Mouse (Mus musculus): ENCODE results near the gene Kri1.
"Not testable (repeated sequence)": the region's sequence is repeated elsewhere in the genome, so short reads cannot be mapped to it uniquely, and the experiment has no call there.

Kri1 gene

DNA sequence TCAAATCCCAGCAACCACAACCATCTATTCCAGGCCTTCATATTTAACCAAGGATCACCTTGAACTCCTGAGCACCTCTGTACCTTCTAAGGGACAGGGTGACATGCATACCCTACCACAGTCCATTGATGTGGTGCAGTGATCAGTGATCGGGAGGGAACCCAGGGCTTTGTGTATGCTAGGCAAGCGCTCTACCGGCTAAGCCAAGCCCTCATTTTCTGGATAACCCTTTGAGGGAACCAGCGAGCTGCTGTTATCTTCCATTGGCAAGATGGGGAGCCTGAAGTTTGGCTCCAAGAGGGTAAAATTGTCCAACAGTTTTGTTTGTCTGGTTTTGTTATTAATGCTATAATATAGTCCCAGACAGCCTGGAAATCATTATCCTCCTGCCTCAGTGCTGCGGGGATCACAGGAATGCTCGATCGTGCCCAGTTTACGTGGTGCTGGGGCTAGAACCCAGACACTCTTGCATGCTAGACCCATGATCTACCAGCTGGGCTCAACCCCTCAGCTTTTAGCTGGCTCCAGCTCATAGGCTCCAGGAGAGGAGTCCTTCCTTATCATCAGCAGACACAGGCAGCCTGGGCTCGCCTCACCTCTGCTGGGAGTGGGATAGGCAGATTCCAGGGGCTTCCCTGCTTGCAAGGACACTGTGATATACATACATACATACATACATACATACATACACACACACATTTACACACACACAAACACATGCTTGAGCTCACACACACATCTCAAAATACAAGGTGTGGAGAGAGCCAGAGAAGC, 26.8 kb upstream of the Kri1 start:
- no peak for DNase-seq

DNA sequence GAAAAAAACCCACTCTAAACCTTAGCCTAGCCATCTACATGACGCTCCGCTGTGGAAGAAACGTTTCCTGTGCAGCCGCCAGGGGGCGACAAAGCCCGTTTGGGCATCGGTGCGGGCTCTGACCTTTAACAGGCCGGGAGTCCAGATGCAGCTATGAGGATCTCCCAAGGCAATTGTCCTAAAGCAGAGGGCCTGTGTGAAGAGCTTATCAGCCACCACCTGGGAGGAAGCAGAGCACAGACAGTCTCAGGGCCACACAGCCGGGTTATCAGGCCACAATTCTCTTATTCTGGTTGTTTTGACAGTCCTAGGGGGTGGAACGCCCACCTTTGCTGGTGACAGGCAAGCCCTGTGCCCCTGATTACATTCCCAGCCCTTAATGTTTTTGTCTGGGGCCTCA, 25.6 kb upstream of the Kri1 start:
- DNase-seq = peak; percentile 81

DNA sequence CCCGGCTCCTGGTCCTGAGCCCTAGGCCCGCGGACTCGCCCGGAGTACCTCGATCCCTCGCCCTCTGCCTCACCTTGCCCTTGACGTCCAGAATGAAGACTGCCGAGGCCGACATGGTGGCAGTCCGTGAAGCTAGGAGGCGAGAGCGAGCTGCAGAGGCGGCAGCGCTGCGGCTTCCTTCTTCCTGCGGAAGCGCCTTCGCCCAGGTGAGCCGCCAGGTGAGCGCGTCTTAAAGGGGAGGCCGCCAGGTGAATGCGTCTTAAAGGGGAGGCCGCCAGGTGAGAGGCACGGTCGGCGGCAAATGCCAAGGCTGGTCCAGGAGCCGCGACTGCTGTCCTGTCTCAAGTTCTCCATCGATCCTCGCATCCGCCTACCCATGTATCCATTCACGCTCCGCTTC, 24.4 kb upstream of the Kri1 start, which contains the start of gene Ap1m2:
TSS of gene Ap1m2 (minus strand) at position 204 of the 400 bp plus-strand sequence.
- no peak for DNase-seq

DNA sequence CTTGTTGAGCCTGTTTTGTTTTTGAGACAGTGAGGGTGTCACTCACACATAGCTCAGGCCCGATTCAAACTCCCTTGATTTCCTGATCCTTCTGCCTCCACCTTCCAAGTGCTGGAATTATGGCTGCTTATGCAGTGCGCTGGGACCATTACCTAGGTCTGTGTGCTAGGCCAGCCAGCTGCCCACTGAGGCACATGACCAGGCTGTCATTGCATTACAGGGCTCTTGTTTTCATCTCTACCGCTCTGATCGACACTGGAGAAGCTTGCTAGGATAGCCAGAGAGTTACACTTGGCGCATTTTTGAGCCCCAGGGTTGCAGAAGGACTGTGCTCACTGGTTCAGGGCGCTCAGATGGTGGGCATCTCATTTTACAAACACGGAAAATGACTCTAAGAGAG, 23.9 kb upstream of the Kri1 start:
- DNase-seq = no peak

DNA sequence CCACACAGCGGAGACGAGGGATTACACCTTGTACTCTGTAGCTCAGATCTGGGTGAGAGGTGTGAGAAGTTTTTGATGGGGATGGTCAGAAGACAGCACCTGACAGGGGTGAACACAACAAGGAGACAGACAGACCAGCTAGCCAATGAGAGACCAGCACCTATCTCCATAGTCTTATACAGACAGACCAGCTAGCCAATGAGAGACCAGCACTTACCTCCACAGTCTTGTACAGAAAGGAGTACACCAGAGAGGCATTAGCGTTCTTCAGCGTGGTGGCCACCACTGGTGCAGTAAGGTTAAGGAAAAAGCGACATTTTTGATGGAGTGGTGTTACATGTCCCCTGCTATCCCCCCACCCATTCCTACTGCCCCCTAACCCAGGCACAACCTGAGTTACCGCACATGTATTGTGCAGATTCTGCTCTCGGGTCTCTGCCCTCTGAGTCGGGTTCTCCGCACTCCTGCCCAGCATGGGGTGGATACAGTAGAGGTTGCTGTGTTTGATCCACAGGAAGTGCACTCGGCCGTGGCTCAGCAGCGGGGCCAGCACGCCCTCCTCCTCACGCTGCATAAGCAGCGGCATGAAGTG, 21.5 kb upstream of the Kri1 start:
- DNase-seq = no peak

DNA sequence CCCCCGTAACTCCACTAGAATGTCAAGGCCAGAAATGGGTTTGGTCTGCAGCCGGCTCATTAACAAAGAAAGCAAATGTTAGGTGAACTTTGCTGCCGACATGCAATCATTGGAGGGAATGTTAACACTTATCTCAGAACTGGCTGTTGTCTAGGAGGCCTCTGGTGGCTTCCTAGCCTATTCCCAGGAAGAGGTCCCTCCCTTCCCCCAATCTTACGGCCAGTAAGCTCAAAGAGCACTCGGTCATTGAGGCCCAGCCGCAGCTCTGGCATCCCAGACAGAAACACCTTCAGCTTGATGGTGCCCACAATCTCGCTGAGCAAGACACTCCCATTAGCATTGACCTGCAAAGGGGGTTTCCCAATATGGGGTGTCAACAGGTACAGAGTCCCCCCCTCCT, 17.3 kb upstream of the Kri1 start:
- no peak for DNase-seq

DNA sequence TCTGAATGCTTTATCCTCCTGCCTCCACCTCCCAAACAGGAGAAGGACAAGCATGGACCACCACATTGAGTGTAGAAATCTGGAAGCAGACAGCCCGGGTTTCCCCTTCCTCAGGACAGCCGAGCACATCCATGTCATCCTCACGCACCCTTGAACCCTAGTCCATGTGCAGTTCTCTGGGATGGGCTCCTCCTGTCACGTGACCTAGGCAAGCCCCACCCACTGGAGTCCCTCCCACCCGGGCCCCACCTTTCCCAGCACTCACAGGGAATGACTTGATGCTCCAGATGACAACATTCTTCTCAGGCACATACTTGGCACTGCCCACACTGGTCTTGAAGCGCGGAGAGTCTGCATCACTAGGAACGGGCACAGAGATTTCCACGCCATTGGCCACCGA, 11.2 kb upstream of the Kri1 start:
- DNase-seq = no peak

DNA sequence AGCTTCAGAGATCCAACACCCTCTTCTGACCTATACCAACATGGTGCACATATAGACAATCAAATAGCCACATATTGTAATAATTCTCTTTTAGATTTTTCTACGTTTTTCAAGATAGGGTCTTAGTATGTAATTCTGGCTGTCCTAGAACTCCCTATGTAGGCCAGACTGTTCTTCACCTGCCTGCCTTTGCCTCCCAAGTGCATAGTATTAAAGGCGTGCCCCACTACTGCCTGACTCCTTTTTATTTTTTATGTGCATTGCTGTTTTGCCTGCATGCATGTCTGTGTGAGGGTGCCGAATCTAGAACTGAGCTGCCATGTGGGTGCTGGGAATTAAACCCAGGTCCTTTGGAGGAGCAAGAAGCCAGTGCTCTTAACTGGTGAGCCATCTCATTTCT, 4.5 kb upstream of the Kri1 start:
- DNase-seq = no peak

DNA sequence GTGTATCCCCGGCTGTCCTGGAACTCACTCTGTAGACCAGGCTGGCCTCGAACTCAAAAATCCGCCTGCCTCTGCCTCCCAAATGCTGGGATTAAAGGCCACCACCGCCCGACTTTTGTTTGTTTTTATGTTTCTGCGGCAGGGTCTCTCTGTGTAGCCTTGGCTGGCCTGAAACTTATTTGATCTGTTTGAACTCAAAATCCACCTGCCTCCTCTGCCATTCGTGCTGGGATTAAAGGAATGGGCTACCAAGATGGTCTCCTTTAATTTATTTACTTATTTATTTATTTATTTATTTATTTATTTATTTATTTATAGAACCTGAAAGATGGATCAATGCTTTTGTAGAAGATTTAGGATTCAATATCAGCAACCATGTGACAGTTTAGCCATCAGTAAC, 4.1 kb upstream of the Kri1 start:
- DNase-seq = not testable (repeated sequence)

DNA sequence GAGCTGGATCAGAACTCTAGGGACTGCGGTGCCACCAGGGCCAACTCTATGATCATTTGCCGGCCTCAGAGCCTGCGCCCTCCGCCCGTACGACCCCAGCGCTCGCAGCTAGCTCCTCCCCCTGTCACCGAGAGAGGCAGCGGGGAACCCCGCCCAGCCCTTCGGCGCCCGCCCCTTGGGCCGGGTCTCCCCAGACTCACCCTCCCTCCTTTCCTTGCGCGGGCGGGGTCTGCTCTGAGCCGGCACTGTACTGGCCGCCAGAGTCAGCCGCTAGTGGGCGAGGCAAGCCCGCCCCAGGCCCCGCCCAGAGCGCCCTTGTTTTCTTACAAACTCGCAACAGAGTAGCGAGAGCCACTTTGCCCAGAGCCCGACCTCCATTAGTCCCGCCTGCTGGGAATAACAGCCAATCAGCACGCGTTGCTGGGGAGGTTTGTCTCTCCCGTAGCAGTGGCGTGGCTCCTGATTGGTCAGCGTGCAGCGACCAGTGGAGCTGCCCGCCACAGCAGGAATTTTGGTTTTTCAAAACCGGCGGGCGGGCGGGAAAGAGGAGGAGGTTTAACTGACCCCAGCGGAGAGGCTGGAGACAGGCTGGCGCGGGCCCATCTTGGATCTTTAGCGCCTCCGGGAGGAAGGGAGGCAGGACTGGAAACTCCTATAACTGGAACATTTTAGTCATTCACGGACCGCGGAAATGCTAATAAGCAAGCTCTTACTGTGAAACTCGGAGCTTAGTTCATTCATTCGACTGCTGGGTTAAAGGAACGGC, 3.4 kb upstream of the Kri1 start, which contains the start of gene Cdkn2d:
TSS of gene Cdkn2d (minus strand) at position 386 of the 766 bp plus-strand sequence.
- peak; percentile 97 for DNase-seq

DNA sequence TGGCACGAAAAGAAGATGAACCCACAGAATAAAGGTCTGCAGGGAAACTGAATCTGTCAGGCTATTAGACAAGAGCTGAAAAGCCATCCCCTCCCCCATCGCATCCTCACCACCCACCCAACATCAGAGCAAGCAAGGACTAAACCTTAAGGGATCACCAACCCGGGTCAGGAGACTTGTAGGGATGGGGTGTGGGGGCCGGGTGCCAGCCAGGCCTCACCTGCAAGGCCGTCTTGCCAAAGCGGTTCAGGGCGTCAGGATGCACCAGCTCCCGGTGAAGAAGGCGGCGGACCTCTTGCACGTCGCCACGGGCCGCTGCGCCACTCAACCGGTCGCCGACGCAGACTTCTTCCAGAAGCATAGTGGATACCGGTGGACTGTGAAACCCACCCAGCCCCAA, 2.8 kb upstream of the Kri1 start:
- peak; percentile 51 for DNase-seq

DNA sequence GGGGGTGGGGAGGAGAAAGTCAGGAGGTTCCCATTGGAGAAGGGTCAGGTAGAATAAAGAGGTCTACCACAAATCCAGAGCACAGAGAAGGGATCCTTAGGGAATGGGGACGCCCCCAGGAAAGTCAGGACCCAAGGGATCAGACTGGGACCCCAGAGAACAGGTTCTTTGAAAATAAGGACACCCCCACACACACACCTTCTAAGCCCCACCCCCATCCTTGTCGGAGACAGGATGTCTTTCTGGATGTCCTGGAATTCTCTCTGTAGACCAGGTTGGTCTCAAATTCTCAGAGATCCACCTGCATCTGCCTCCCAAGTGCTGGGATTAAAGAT, 1.5 kb upstream of the Kri1 start:
- no peak for DNase-seq

DNA sequence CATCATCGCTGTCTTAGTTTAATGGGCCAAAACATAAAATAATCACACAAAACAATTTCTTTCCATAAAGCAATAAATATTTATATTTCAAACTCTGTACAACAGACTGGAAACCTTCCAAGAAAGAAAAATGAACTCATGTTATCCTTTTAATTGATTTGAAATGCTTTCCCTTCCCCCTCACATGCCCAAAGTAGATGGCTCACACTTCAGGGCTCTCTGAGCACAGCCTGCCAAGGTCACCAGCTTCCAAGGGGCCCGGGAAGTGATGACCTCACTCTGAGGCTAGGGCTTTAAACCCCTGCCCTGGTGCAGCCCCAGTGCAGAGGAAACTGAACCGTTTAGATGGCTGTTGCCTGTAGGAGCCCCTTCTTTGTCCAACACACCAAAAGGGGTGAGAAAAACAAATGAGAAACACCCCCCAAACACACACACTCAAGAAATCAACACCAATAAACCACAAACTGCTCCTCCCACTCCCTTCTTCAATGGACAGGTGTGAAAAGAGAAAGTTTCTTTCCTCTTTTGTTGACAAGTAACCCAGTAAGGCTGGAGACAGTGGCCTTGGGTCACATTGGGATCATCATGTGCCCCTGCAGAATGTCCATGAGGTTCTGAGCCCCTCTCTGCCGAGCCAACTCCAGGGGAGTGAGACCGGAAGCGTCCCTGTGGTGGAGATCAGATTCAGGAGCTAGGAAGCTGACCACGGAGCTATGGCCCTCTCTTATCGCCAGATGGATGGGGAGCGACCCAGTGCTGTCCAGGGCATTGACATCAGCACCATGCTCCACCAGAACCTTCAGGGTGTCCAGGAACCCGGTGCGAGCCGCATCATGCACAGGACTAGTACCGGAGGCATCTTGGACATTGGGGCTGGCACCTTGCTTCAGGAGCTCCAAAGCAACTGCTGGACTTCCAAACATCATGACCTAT, 901 bp upstream of the Kri1 start:
- DNase-seq = no peak

DNA sequence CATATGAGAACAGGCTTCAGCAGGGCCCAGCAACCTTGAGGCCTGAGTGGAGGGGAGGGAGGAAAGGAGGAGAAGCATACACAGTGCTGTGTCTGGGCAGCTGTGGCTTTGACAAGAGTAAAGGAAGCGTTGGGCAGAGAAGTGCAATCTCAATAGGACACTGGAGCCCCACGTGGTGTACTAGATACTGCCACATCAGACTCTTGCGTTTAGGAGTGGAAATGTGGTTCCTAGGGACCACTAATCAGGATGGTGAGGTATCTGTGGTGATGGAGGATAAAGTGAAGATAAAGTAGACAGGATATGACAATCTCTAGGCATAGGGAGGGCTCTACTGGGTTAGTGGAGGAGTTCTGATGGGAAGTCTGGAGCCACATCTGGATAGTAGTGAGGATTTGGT, 1.0 kb downstream of the Kri1 start:
- no peak for DNase-seq

DNA sequence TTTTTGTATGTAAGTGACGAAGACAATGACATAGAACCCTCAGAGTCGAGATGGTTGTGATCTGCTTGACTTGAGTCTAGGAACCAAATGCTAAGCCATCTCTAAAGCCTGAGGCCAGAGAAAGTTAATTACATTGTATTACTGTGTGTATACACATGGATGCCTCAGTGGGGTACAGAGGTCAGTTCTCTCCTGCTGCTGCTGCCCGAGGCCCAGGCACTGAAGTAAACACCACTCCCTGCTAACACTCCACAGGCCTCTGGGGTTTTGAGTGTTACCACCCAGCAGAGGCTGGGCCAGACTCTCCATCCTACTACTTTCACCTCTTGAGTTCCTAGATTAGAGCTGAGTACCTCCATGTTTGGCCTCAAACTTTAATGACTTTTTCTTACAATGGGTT, 3.8 kb downstream of the Kri1 start:
- DNase-seq = no peak

DNA sequence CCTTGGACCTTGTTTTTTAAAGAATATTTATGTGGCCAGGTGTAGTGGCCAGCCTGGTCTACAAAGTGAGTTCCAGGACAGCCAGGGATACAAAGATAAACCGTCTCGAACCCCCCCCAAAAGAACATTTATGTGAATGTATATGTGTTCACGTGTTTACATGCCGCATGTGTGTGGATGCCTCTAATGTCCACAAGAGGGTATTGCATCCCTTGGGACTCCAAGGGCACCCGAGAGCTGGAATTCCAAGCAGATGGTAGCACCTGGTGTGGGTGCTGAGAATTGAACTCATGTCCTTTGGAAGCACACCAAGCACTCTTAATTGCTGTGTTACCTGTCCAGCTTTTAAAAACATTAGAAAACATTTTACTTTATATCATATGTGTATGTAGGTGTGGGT, 4.2 kb downstream of the Kri1 start:
- DNase-seq = no peak

DNA sequence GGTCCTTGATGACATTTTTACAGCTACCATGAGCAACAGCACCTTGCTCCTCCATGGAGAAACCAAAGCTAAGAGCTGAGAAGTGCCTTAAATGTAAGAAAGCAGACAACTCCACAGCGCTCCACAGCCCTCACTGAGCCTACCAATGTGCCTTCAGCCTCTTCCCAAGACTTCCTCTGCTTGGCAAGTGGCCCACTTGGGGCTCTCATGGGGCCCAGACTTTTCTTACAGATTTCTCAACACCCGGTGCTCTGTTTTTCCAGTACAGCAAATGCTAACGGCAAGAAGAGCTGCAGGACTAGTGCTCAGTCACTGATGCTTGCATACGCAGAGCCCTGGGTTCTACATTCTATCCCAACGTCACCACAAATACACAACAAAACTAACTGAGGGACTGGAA, 10.0 kb downstream of the Kri1 start:
- DNase-seq = no peak

DNA sequence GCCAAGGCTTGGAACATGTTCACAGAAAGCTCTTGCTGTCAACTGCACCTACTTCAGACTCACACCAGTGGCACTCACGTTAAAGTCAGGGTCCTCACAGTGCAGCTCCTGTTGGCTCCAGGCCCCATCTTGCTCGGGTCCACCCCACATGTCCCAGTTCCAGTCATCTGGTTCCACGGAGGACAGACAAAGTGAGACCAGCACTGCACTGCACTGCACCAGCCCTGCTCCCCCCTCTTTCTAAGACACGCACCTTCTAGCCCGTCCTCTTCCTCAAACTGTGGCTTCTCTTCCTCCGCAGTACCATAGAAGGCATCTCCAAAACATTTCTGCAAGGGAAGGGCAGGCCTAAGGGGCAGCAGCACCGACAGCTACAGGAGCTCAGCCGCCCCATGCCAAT, 11.5 kb downstream of the Kri1 start:
- DNase-seq = no peak

DNA sequence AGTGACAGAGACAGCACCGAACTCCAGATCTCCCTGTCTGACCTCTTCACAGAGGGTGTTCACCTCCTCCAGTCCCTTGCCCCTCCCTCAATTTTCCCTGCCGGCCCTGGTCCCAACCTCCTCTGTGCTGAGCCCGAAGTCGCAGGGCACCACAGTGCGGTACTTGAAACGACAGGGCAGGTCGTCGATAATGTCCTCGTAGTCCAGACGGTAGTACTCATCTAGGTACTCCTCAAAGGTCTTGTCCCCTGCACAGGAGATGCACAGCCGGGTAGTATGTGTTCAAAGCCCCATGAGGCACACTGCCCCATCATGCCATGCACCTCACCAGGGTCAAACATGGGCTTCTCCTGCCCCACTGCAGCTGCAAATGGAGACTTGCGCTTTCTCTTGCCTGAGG, 12.0 kb downstream of the Kri1 start:
- no peak for DNase-seq

DNA sequence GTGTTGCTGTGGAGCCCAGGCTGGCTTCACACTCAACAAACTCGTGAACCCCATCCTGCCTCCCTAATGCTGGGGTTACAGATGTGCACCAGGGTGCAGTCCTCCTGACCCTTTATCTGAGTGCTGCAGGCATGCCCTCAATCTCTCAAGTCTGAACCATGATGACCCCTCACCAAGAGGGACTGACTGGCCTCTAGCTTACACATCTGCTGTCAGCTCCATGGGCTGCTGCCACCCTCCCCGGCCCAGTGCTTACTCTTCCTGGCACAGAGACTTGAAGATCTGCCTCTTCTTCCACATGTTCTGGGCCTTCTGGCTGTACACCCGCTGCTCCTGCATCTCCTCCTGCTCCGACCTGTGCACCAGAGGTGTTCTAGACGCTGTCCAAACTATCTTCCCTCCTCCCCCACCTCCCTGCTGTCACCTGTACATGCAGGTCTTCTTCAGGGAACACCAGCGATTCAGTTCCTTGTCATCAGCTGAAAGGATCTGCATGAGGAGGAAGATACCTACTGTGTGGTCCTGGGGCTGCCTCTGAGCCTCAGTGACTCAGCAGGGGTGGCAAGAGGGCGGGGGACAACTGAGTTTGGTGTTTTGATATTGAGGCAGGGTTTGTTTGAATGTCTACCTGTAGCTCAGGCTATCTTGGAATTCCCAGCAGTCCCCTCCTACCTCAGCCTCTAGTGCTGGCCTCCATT, 12.6 kb downstream of the Kri1 start:
- DNase-seq = no peak

DNA sequence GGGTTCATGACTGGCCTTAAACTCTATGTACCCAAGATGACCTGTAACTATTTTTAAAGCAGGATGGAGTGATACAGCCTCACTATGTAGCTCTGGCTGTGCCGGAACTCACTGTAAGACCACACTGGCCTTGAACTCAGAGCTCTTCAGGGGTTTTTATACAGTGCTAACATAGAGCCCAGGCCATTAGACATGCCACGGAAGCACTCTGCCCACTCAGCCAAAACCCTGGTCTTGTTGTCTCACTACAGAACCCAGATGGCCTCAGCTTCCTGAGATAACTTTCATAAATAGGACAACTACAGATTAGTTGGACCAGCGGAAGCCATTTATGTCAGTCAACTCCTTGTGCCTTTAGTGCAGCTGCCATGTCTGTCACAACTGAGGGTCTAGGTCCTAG, 13.4 kb downstream of the Kri1 start:
- no peak for DNase-seq

DNA sequence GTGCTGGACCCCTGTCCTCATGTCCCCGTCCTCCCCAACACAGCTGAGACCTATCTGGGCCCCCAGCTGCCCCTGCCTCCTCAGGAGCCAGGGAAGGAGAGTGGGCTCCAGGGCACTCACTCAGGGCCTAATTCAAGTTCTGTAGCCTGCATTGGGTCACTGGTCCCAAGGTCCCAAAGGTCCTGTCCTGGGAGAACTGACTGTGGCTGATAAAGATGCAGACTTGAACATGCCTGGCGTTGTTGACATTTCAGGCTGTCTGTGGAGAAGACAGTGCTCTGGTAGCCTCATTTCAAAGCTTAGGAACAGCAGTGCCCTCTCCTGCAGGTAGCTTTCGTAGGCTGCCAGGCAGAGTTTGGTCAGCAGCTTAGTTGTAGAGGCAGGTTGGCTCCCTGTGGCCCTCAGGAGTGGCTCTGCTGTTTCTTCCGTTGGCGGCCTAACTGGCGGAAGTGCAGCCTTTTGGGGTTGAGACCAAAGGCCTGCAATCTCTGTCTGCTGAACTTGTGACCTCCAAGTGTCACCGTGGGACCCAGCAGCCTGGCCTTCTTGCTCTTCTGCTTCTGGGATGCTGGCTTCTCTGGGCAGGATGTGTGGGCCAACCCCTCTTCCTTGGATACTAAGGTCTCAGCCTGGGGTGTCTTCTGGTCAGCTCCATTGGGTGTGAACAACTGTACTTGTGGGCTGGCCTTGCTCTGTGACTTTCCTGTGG, 14.1 kb downstream of the Kri1 start:
- DNase-seq = no peak

Measured in right cerebral cortex, postnatal 4 days (tissue).